Mouse (Mus musculus) stomach, postnatal 0 days (tissue): Measurements from ENCODE around the gene Nsun2.

Experiments
- CTCF ChIP-seq: IDR thresholded peaks from 2 replicates; pipeline ENCODE4 v1.5.1; 2016; ENCODE audit warnings: antibody characterized with exemption, low read depth, mild to moderate bottlenecking, moderate library complexity
- EP300 ChIP-seq: optimal IDR thresholded peaks from 2 replicates; pipeline ENCODE3; 2016; ENCODE audit warnings: antibody characterized with exemption

DNA sequence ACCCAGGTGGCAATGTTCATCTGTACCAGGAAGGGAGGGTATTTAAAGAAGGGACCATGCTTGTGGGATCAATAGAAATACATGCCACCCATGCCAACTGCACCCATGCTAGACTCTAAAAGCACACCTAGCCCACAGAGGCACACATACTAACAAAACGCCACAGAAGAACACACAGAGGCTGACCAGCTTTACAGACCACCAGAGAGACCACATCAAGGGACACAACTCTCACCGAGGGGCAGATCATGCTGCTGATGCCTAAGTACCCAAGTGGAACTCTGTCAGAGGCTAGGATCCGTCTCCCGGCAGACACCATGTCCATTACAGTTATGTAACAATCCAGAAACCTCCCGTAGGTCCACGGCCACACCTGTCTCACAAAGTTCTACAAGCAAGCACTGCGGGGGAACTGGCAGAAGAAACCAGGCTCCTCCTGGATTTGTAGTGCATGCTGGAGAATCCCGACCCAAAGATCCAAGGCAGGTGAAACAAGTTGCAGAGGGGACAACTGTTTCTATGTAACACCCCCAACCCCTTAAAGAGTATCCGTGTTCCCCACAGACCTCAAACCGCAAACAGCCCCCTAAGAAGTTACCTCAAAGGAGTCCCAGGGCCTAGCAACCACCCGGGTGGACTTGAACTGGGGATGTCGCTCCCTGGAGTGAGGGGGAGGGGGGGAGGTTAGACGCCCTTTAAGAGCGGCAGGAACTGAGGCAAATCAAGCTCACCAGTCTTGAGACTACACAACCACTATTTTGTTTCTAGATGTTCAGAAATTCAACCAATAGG lies 1.2 kb upstream of the Nsun2 start:
- TF ChIP-seq CTCF (no peak), EP300 (no peak)
